Mouse (Mus musculus): Measurements from ENCODE around the gene Map4k5. TPM values are rescaled to one million over a fixed set of nuclear protein-coding genes. Genes with fewer than 3 reads are reported as not detected.

The Map4k5 gene
- total RNA-seq, 2 experiments from 2014 or later: 39.2 to 40.4 TPM

GRCm38 (mm10) chr12:69766185-69766904 is 126.7 kb downstream of the Map4k5 start:
- DNase-seq (ENCODE audit: extremely low spot score in 1 of 2, low spot score in 2 of 2): no peak
- intact Hi-C loops (cut with DNase I): no loop called here

GRCm38 (mm10) chr12:69765543-69765942 is 127.5 kb downstream of the Map4k5 start:
- no peak for DNase-seq (ENCODE audit: extremely low spot score in 1 of 2, low spot score in 2 of 2)
- intact Hi-C loops (cut with DNase I): no loop called here

- no peak for DNase-seq (ENCODE audit: extremely low spot score in 1 of 2, low spot score in 2 of 2)
- intact Hi-C loops (cut with DNase I): no loop called here
These were observed 131.4 kb downstream of the Map4k5 start for GRCm38 (mm10) chr12:69761603-69762002.

- intact Hi-C loops (cut with DNase I): no loop called here
- DNase-seq (ENCODE audit: extremely low spot score in 1 of 2, low spot score in 2 of 2): no peak
These were observed 132.1 kb downstream of the Map4k5 start for GRCm38 (mm10) chr12:69760743-69761406.

GRCm38 (mm10) chr12:69760014-69760413 is 133.0 kb downstream of the Map4k5 start:
- no peak for DNase-seq (ENCODE audit: extremely low spot score in 1 of 2, low spot score in 2 of 2)
- intact Hi-C loops (cut with DNase I): no loop called here

- DNase-seq (ENCODE audit: extremely low spot score in 1 of 2, low spot score in 2 of 2): no peak
- intact Hi-C loops (cut with DNase I): no loop called here
These were observed 133.6 kb downstream of the Map4k5 start for GRCm38 (mm10) chr12:69759267-69759885.

GRCm38 (mm10) chr12:69758221-69759185 is 134.5 kb downstream of the Map4k5 start:
- intact Hi-C loops (cut with DNase I): no loop called here
- DNase-seq (ENCODE audit: extremely low spot score in 1 of 2, low spot score in 2 of 2): peak in 1 of 2 experiments; percentile 55

- intact Hi-C loops (cut with DNase I): no loop called here
These were observed 135.4 kb downstream of the Map4k5 start for GRCm38 (mm10) chr12:69757418-69758141.

GRCm38 (mm10) chr12:69756015-69756414 is 137.0 kb downstream of the Map4k5 start:
- no peak for DNase-seq (ENCODE audit: extremely low spot score in 1 of 2, low spot score in 2 of 2)

More at GRCm38 (mm10) chr12:69757418-69758141, 135.4 kb downstream of the Map4k5 start:
- peak; percentile 66 to 89 for DNase-seq (ENCODE audit: extremely low spot score in 1 of 2, low spot score in 2 of 2)

GRCm38 (mm10) chr12:69753936-69754335 is 139.1 kb downstream of the Map4k5 start:
- DNase-seq (ENCODE audit: extremely low spot score in 1 of 2, low spot score in 2 of 2): no peak
- intact Hi-C loops (cut with DNase I): no loop called here

More at GRCm38 (mm10) chr12:69756015-69756414, 137.0 kb downstream of the Map4k5 start:
- intact Hi-C loops (cut with DNase I): no loop called here

Small RNA genes within 50 kb of the gene (microRNA-seq; reads per million reads assigned to microRNA genes)
- gene Mir681: not detected

Other genes starting within 250 kb of the Map4k5 start
- 10 to 100 TPM; 27.7 to 34.3 TPM for gene Sos2, start 211.3 kb downstream of the Map4k5 start, total RNA-seq (2021)
- 10 to 100 TPM; 11.6 to 16.7 TPM for gene L2hgdh, start 168.3 kb downstream of the Map4k5 start, total RNA-seq (2021)
- 10 to 100 TPM; 25.2 to 28.2 TPM for gene Atp5s, start 168.2 kb downstream of the Map4k5 start, total RNA-seq (2021)
- gene Cdkl1, start 101.9 kb downstream of the Map4k5 start, total RNA-seq (2021): 10 to 100 TPM; 43.7 to 43.8 TPM
- 100 to 1,000 TPM; 225 to 235 TPM for gene Atl1, start 586 bp downstream of the Map4k5 start, total RNA-seq (2021)
- gene Sav1, start 93.8 kb upstream of the Map4k5 start, total RNA-seq (2021): 10 to 100 TPM; 19.4 to 19.8 TPM
- gene Nin, start 220.5 kb upstream of the Map4k5 start, total RNA-seq (2021): 10 to 100 TPM; 49.2 to 51.8 TPM